Mouse (Mus musculus) stomach, postnatal 0 days (tissue): ENCODE data around the gene Dimt1. TPM values are rescaled to one million over a fixed set of nuclear protein-coding genes. Genes with fewer than 3 reads are reported as not detected.
"Not testable (repeated sequence)": the region's sequence is repeated elsewhere in the genome, so short reads cannot be mapped to it uniquely, and the experiment has no call there.

Experiments used
- ATAC-seq: fragments of 200-750 bp; cut with Nextera tagmentation; 2 replicates; pipeline ENCODE4 v1.8.0; 2017; ENCODE audit not compliant: low FRiP score, low TSS enrichment
- DNase-seq: peaks from one replicate; pipeline ENCODE4 v3.0.0-alpha.2; 2016; ENCODE audit warnings: low spot score
- H3K27ac ChIP-seq: fragments of 300-500 bp; sonication (generic); replicated peaks from 2 replicates; pipeline ENCODE4 v1.5.1; 2014; ENCODE audit warnings: mild to moderate bottlenecking, control low read depth
- H3K27me3 ChIP-seq: fragments of 300-500 bp; sonication (generic); 2 replicates; pipeline ENCODE4 v1.6.1; 2014; ENCODE audit warnings: low read length; ENCODE audit not compliant: control insufficient read depth, insufficient read depth
- H3K36me3 ChIP-seq: fragments of 300-500 bp; sonication (generic); 2 replicates; pipeline ENCODE4 v1.6.1; 2014; ENCODE audit warnings: low read length, mixed read lengths; ENCODE audit not compliant: control insufficient read depth, insufficient read depth
- H3K4me1 ChIP-seq: fragments of 300-500 bp; sonication (generic); replicated peaks from 2 replicates; pipeline ENCODE4 v1.6.1; 2014; ENCODE audit warnings: antibody characterized with exemption; ENCODE audit not compliant: control insufficient read depth, insufficient read depth
- H3K4me2 ChIP-seq: fragments of 300-500 bp; sonication (generic); replicated peaks from 2 replicates; pipeline ENCODE4 v1.6.1; 2014; ENCODE audit warnings: low read depth, mild to moderate bottlenecking, control low read depth, moderate library complexity
- H3K4me3 ChIP-seq: fragments of 300-500 bp; sonication (generic); 2 replicates; pipeline ENCODE4 v1.5.1; 2014; ENCODE audit warnings: low read depth, low read length, control low read depth
- H3K9ac ChIP-seq: fragments of 300-500 bp; sonication (generic); 2 replicates; pipeline ENCODE4 v1.6.1; 2014; ENCODE audit warnings: mild to moderate bottlenecking, low read length, control low read depth, mixed read lengths
- H3K9me3 ChIP-seq: fragments of 300-500 bp; sonication (generic); 2 replicates; pipeline ENCODE4 v1.6.1; 2016; ENCODE audit warnings: low read length; ENCODE audit not compliant: control insufficient read depth
- CTCF ChIP-seq: IDR thresholded peaks from 2 replicates; pipeline ENCODE4 v1.5.1; 2016; ENCODE audit warnings: antibody characterized with exemption, low read depth, mild to moderate bottlenecking, moderate library complexity
- EP300 ChIP-seq: optimal IDR thresholded peaks from 2 replicates; pipeline ENCODE3; 2016; ENCODE audit warnings: antibody characterized with exemption
- WGBS: fragments of 180-500 bp; shearing (Covaris S2); extraction: QIAGEN DNeasy Blood & Tissue Kit; methylation state at CpG from one replicate; pipeline ENCODE4 v1.1.7; 2014; 5-methylcytosine and 5-hydroxymethylcytosine counted together
- polyA plus RNA-seq: library from polyadenylated mRNA; unstranded; fragments of >200 nt; fragmentation: Nextera tagmentation; extraction: Ambion mirVana; gene quantifications from 2 replicates; pipeline ENCODE4 v1.2.1, GENCODE M21; 2015

Dimt1 gene
- polyA plus RNA-seq, 1 experiment from 2014 or later: 17.3 TPM

DNA sequence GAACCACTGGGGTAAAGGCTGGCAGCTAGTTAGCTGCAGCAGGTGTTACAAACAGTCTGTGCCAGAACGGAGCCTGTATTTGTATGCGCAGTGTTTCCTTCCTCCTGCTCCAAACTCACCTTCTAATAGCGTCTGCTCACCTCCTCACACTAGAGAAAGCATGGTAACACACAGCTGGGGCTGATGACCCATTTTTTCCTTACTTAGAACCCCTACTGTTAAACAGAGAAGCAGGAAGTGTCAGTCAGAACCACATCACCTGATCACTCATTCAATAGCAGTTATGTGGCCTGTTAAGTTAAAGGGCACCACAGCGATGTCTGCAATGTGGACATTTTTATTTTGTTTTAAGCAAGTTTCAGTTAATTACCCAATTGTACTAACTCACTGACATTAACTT, 10.6 kb downstream of the Dimt1 start:
- Histone ChIP-seq H3K9me3 (no peaks in the 10 kb centered on the region), H3K4me2 (no peak overlapping the region), H3K36me3 (peaks cover 9% of the 10 kb centered on the region; the same call in 1 of the 2 replicates), H3K4me3 (no peak overlapping the region), H3K4me1 (no peaks in the 10 kb centered on the region), H3K27me3 (no peaks in the 10 kb centered on the region), H3K27ac (no peak overlapping the region), H3K9ac (no peak overlapping the region)
- TF ChIP-seq CTCF (no peak), EP300 (no peak)
- DNase-seq: no peak
- ATAC-seq: no peak
- whole genome bisulfite sequencing: 93% methylated on average over 4 of the region's 4 CpGs

DNA sequence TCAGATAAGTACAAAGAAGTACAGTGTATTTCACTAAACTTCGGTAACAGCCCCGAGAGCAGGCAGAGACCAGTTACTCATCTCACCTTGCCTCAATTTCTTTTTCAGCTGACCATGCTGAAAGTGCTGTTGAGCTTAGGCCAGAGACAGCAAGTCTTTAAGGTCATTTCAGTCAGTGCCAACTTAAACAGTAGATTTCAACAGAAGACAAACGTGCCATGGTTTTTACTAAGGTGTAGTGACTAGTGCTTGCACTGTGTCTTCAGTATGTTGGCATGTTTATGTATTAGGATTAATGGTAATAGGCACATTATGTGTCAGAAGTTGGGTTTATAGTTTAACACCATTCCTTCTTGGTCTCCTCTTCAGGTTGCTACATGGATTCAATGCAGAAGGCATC, 11.4 kb downstream of the Dimt1 start:
- H3K4me3 ChIP-seq: no peak overlapping the region
- ATAC-seq (no peak), DNase-seq (no peak)
- no peaks in the 10 kb centered on the region for H3K27me3 ChIP-seq
- no peak overlapping the region for H3K27ac ChIP-seq
- no peak overlapping the region for H3K4me2 ChIP-seq
- H3K9ac ChIP-seq: no peak overlapping the region
- H3K4me1 ChIP-seq: no peaks in the 10 kb centered on the region
- no peaks in the 10 kb centered on the region for H3K9me3 ChIP-seq
- 83% methylated on average over 3 of the region's 3 CpGs for WGBS
- peaks cover 10% of the 10 kb centered on the region; the same call in 1 of the 2 replicates for H3K36me3 ChIP-seq
- no peak for TF ChIP-seq CTCF
- TF ChIP-seq EP300: no peak

DNA sequence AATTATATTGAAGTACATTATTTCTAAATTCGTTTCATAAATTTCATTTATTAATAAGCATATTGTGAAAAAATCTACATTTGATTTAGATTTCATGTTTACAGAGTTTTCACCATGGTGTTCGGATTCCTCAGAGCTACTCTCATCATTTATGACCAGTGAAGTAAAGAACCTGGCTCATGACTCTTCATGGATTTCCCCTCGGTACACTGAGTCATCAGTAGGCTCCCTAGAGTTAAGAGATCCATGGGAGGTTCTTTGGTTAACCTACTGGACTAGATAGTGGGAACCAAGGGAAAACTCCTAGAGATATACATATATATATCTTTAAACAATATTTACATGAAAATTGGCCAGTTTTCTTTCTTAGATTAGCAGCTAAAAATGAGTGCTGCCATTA, 13.6 kb downstream of the Dimt1 start:
- TF ChIP-seq CTCF: no peak
- TF ChIP-seq EP300: no peak
- ATAC-seq (no peak), DNase-seq (no peak)
- WGBS: 85% methylated on average over 3 of the region's 3 CpGs
- no peak overlapping the region for H3K4me2 ChIP-seq
- no peaks in the 10 kb centered on the region for H3K9me3 ChIP-seq
- H3K4me3 ChIP-seq: no peak overlapping the region
- H3K9ac ChIP-seq: no peak overlapping the region
- no peak overlapping the region for H3K27ac ChIP-seq
- H3K4me1 ChIP-seq: no peaks in the 10 kb centered on the region
- peaks cover 13% of the 10 kb centered on the region; the same call in 1 of the 2 replicates for H3K36me3 ChIP-seq
- H3K27me3 ChIP-seq: no peaks in the 10 kb centered on the region

DNA sequence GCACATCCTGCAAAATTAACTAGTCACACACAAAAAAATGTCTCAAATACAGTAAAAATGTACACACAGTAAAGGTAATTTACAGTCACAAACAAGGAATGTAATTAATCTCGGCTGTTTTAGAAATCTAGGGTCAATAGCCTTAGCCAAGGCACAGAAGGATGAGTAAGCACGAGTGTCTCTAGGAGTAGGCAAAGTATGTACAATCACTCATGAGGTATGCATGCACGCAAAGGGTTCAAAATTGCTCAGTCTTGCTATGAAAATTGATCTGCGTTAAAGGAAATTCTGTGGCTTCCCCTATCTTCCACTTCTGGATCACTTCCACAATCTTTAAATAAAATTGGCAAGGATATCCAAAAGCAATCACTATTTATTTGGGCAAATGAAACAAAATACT, 14.6 kb downstream of the Dimt1 start:
- H3K27me3 ChIP-seq: no peaks in the 10 kb centered on the region
- no peak overlapping the region for H3K4me3 ChIP-seq
- no peak overlapping the region for H3K27ac ChIP-seq
- DNase-seq (no peak), ATAC-seq (no peak)
- H3K36me3 ChIP-seq: peaks cover 11% of the 10 kb centered on the region; the same call in 1 of the 2 replicates
- H3K4me1 ChIP-seq: no peaks in the 10 kb centered on the region
- H3K9ac ChIP-seq: no peak overlapping the region
- 88% methylated on average over 4 of the region's 4 CpGs for WGBS
- H3K4me2 ChIP-seq: no peak overlapping the region
- TF ChIP-seq EP300 (no peak), CTCF (no peak)
- H3K9me3 ChIP-seq: no peaks in the 10 kb centered on the region

DNA sequence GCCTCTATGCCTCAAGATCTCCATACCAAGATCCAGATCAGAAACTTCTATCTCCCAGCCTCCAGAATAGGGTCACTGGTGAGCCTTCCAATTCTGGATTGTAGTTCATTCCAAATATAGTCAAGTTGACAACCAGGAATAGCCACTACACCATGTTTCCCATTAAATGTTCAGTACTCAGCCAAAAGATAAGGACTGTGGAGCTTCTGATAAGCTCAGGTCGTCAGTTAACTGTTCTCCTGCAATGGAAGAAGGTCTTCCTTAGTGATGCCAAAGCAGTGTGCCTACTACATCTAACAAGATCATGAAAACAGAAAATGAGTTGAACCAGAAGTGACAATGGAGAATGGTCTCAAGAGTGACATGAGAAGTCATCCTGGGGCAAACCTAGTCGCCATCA, 50.0 kb downstream of the Dimt1 start:
- no peaks in the 10 kb centered on the region for H3K36me3 ChIP-seq
- no peaks in the 10 kb centered on the region for H3K4me1 ChIP-seq
- no peak overlapping the region for H3K4me3 ChIP-seq
- H3K4me2 ChIP-seq: no peak overlapping the region
- WGBS: 70% methylated on average over 2 of the region's 2 CpGs
- ATAC-seq (no peak), DNase-seq (no peak)
- TF ChIP-seq CTCF (no peak), EP300 (no peak)
- H3K27ac ChIP-seq: no peak overlapping the region
- no peak overlapping the region for H3K9ac ChIP-seq
- H3K27me3 ChIP-seq: no peaks in the 10 kb centered on the region
- no peaks in the 10 kb centered on the region for H3K9me3 ChIP-seq

DNA sequence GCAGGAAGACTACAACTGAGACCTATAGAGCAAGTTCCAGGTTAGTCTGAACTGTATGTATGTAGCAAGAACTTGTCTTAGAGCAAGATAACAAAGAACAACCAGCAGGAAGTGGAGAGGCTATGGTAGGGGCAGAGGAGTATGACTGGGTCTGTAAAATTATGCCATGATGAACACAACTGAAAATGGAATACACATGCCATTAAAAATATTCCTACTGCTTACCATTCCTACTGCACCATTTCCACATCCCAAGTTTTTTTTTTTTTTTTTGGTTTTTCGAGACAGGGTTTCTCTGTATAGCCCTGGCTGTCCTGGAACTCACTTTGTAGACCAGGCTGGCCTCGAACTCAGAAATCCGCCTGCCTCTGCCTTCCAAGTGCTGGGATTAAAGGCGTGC, 50.6 kb downstream of the Dimt1 start:
- H3K4me3 ChIP-seq, ATAC-seq, H3K27me3 ChIP-seq, H3K36me3 ChIP-seq, H3K4me2 ChIP-seq, H3K9me3 ChIP-seq, DNase-seq, H3K4me1 ChIP-seq, H3K27ac ChIP-seq, H3K9ac ChIP-seq: not testable (repeated sequence)
- 93% methylated on average over 4 of the region's 4 CpGs for WGBS
